Mouse (Mus musculus) liver, embryonic 12.5 days (tissue): Measurements from ENCODE around the gene Phf23. TPM values are rescaled to one million over a fixed set of nuclear protein-coding genes. Genes with fewer than 3 reads are reported as not detected.

Experiments used
- microRNA counts: library from miRNA; unstranded; fragments of <30 nt; microRNA quantifications from one replicate; lab custom pipeline; 2017
- microRNA-seq: library from miRNA; unstranded; fragments of <30 nt; microRNA quantifications from one replicate; pipeline ENCODE4, GENCODE M21; 2017
- polyA plus RNA-seq: library from polyadenylated mRNA; unstranded; fragments of >200 nt; fragmentation: Nextera tagmentation; extraction: Ambion mirVana; gene quantifications from 2 replicates; pipeline ENCODE4 v1.2.1, GENCODE M21; 2016

Phf23 gene
- polyA plus RNA-seq, 1 experiment from 2014 or later, result 39.5 TPM

MicroRNAs encoded within 50 kb of the gene (microRNA counts, 519-probe panel; counts per million panel counts)
- microRNA mmu-miR-324-3p (lab: Ali Mortazavi, UCI), result 582 counts per million, percentile 70 among the panel's probes with 10 or more counts
- 582 counts per million, percentile 70 among the panel's probes with 10 or more counts for microRNA mmu-miR-324-5p (lab: Ali Mortazavi, UCI)

Small RNA genes within 50 kb of the gene (microRNA-seq; reads per million reads assigned to microRNA genes)
- gene Gm44349 (1.1 reads per million), gene Mir324 (2,716 reads per million, percentile 83 among the genes with 10 or more reads in this experiment)

Other genes starting within 250 kb of the Phf23 start
- gene Polr2a, start 237.1 kb upstream of the Phf23 start, polyA plus RNA-seq, result 17.4 and 20.2 TPM in 2 replicates
- not detected in 2 replicates for gene Slc35g3, start 233.8 kb upstream of the Phf23 start, polyA plus RNA-seq
- gene Zbtb4, start 229.9 kb upstream of the Phf23 start, polyA plus RNA-seq, result 0.43 and 0.70 TPM in 2 replicates
- 0.63 and 0.64 TPM in 2 replicates for gene Chrnb1, start 199.8 kb upstream of the Phf23 start, polyA plus RNA-seq
- gene Fgf11, start 193.9 kb upstream of the Phf23 start, polyA plus RNA-seq, result 0.45 and 0.48 TPM in 2 replicates
- 0.59 and 0.72 TPM in 2 replicates for gene Tmem102, start 190.2 kb upstream of the Phf23 start, polyA plus RNA-seq
- gene Gm39566, start 180.5 kb upstream of the Phf23 start, polyA plus RNA-seq, result not detected in 2 replicates
- gene Spem2, start 177.3 kb upstream of the Phf23 start, polyA plus RNA-seq, result not detected in 2 replicates
- not detected in 2 replicates for gene Spem1, start 173.6 kb upstream of the Phf23 start, polyA plus RNA-seq
- gene Nlgn2, start 158.0 kb upstream of the Phf23 start, polyA plus RNA-seq, result 1.3 and 1.4 TPM in 2 replicates
- gene Tmem256, start 157.3 kb upstream of the Phf23 start, polyA plus RNA-seq, result 330 and 338 TPM in 2 replicates
- 37.0 and 37.7 TPM in 2 replicates for gene Plscr3, start 149.4 kb upstream of the Phf23 start, polyA plus RNA-seq
- gene Tnk1, start 137.0 kb upstream of the Phf23 start, polyA plus RNA-seq, result 1.2 and 1.4 TPM in 2 replicates
- gene Tmem95, start 117.8 kb upstream of the Phf23 start, polyA plus RNA-seq, result not detected in 2 replicates
- 1.3 TPM in 2 replicates for gene Kctd11, start 114.4 kb upstream of the Phf23 start, polyA plus RNA-seq
- 7.6 and 8.1 TPM in 2 replicates for gene Acap1, start 100.2 kb upstream of the Phf23 start, polyA plus RNA-seq
- 2.3 TPM in 2 replicates for gene 2810408A11Rik, start 94.8 kb upstream of the Phf23 start, polyA plus RNA-seq
- 4.5 and 5.7 TPM in 2 replicates for gene Neurl4, start 94.7 kb upstream of the Phf23 start, polyA plus RNA-seq
- 125 TPM in 2 replicates for gene Gps2, start 81.9 kb upstream of the Phf23 start, polyA plus RNA-seq
- 2,199 and 2,266 TPM in 2 replicates for gene Eif5a, start 73.8 kb upstream of the Phf23 start, polyA plus RNA-seq
- gene Ybx2, start 60.0 kb upstream of the Phf23 start, polyA plus RNA-seq, result 0.20 and 0.25 TPM in 2 replicates
- 14.9 and 17.0 TPM in 2 replicates for gene Slc2a4, start 47.6 kb upstream of the Phf23 start, polyA plus RNA-seq
- 2.8 and 3.3 TPM in 2 replicates for gene Cldn7, start 31.0 kb upstream of the Phf23 start, polyA plus RNA-seq
- 14.0 and 15.2 TPM in 2 replicates for gene Ctdnep1, start 14.6 kb upstream of the Phf23 start, polyA plus RNA-seq
- gene Elp5, start 13.3 kb upstream of the Phf23 start, polyA plus RNA-seq, result 88.1 and 91.8 TPM in 2 replicates
- 260 and 270 TPM in 2 replicates for gene Gabarap, start 4.6 kb upstream of the Phf23 start, polyA plus RNA-seq
- 13.4 and 13.7 TPM in 2 replicates for gene Dvl2, start 4.8 kb downstream of the Phf23 start, polyA plus RNA-seq
- 89.9 and 91.3 TPM in 2 replicates for gene Acadvl, start 19.6 kb downstream of the Phf23 start, polyA plus RNA-seq
- 2.3 and 2.7 TPM in 2 replicates for gene Dlg4, start 21.2 kb downstream of the Phf23 start, polyA plus RNA-seq
- gene Asgr1, start 58.3 kb downstream of the Phf23 start, polyA plus RNA-seq, result 0.51 and 0.63 TPM in 2 replicates
- gene Asgr2, start 96.9 kb downstream of the Phf23 start, polyA plus RNA-seq, result 4.3 and 4.8 TPM in 2 replicates
- gene Mgl2, start 134.6 kb downstream of the Phf23 start, polyA plus RNA-seq, result 0.72 and 0.80 TPM in 2 replicates
- 0.33 TPM in 1 of 2 replicates, not detected in the other for gene Clec10a, start 160.4 kb downstream of the Phf23 start, polyA plus RNA-seq
- gene Slc16a11, start 217.0 kb downstream of the Phf23 start, polyA plus RNA-seq, result 1.5 and 1.8 TPM in 2 replicates
- 6.1 and 8.5 TPM in 2 replicates for gene Slc16a13, start 225.3 kb downstream of the Phf23 start, polyA plus RNA-seq
- gene Bcl6b, start 234.0 kb downstream of the Phf23 start, polyA plus RNA-seq, result 2.8 and 3.8 TPM in 2 replicates
- gene 0610010K14Rik, start 242.1 kb downstream of the Phf23 start, polyA plus RNA-seq, result 97.4 and 104 TPM in 2 replicates
- gene Gm21988, start 244.1 kb downstream of the Phf23 start, polyA plus RNA-seq, result 6.2 and 7.8 TPM in 2 replicates
- gene Rnasek, start 244.1 kb downstream of the Phf23 start, polyA plus RNA-seq, result 159 and 173 TPM in 2 replicates